Mouse (Mus musculus) midbrain, embryonic 16.5 days (tissue): ENCODE data around the gene Duoxa1. TPM values are rescaled to one million over a fixed set of nuclear protein-coding genes. Genes with fewer than 3 reads are reported as not detected.
"Not testable (repeated sequence)": the region's sequence is repeated elsewhere in the genome, so short reads cannot be mapped to it uniquely, and the experiment has no call there.

Source experiments
- ATAC-seq: fragments of 200-750 bp; cut with Nextera tagmentation; 2 replicates; pipeline ENCODE4 v1.8.0; 2017; ENCODE audit warnings: moderate TSS enrichment
- H3K27ac ChIP-seq: fragments of 300-500 bp; sonication (generic); 2 replicates; pipeline ENCODE4 v1.5.1; 2014; ENCODE audit warnings: mild to moderate bottlenecking, low read length, mixed read lengths
- H3K27me3 ChIP-seq: fragments of 300-500 bp; sonication (generic); 2 replicates; pipeline ENCODE4 v1.6.1; 2014; ENCODE audit warnings: low read depth, low read length, mixed read lengths; ENCODE audit not compliant: control insufficient read depth, insufficient read depth
- H3K36me3 ChIP-seq: fragments of 300-500 bp; sonication (generic); 2 replicates; pipeline ENCODE4 v1.6.1; 2014; ENCODE audit warnings: mild to moderate bottlenecking, low read length, moderate library complexity, mixed read lengths; ENCODE audit not compliant: control insufficient read depth, insufficient read depth
- H3K4me1 ChIP-seq: fragments of 300-500 bp; sonication (generic); 2 replicates; pipeline ENCODE4 v1.6.1; 2014; ENCODE audit warnings: mild to moderate bottlenecking, low read length, mixed read lengths; ENCODE audit not compliant: control insufficient read depth, insufficient read depth
- H3K4me2 ChIP-seq: fragments of 300-500 bp; sonication (generic); 2 replicates; pipeline ENCODE4 v1.6.1; 2014; ENCODE audit warnings: mild to moderate bottlenecking, low read length, mixed read lengths
- H3K4me3 ChIP-seq: fragments of 300-500 bp; sonication (generic); 2 replicates; pipeline ENCODE4 v1.5.1; 2014; ENCODE audit warnings: low read depth, mild to moderate bottlenecking, low read length, moderate library complexity, mixed read lengths
- H3K9ac ChIP-seq: fragments of 300-500 bp; sonication (generic); 2 replicates; pipeline ENCODE4 v1.6.1; 2014; ENCODE audit warnings: low read depth, low read length, mixed read lengths
- H3K9me3 ChIP-seq: fragments of 300-500 bp; sonication (generic); replicated peaks from 2 replicates; pipeline ENCODE4 v1.6.1; 2014; ENCODE audit warnings: mild to moderate bottlenecking, low read length, mixed read lengths; ENCODE audit not compliant: control insufficient read depth, poor library complexity, severe bottlenecking
- WGBS: fragments of 180-500 bp; shearing (Covaris S2); extraction: QIAGEN DNeasy Blood & Tissue Kit; methylation state at CpG from one replicate; pipeline ENCODE4 v1.1.7; 2014; 5-methylcytosine and 5-hydroxymethylcytosine counted together
- polyA plus RNA-seq: library from polyadenylated mRNA; unstranded; fragments of >200 nt; fragmentation: Nextera tagmentation; extraction: Ambion mirVana; gene quantifications from 2 replicates; pipeline ENCODE4 v1.2.1, GENCODE M21; 2015

Gene Duoxa1
- polyA plus RNA-seq, 1 experiment from 2014 or later, result 0.26 TPM

DNA sequence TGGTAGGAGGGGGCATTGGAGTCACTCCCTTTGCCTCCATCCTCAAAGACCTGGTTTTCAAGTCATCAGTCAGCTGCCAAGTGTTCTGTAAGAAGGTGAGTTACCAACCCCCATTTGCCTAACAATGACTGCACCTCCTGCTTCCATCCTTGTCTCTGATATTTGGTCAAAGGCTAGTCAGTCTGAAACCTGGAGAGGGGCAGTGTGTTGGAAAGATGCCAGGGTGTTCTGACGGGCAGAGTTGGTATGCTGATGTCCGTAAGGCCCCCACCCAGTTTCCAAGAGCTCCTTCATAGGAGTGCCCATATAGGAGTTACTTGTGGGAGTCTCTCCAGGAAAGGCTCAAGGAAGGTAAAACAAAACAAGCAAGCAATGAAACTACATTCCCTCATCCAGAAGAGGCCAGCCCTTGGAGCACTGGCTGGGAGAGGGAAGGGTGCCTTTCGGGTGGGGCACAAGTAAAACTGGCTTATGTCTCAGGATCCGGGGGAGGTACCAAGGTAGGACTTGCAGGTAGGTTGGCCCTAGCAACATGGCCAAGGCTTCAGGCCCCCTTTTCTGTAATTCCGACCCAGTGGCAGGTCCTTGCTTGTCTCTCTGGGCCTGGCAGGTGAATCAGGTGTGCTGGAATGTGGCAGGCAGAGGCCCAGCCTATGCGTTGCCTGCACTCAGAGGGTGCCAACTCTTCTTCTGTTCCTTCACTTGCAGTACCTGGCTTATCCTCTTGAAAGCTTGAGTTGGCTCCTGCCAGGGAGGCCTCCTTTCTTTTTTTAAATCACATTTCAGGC is 31.8 kb upstream of the Duoxa1 start:
- Histone ChIP-seq H3K4me2 (no peak overlapping the region), H3K9me3 (no peaks in the 10 kb centered on the region), H3K27me3 (no peaks in the 10 kb centered on the region), H3K9ac (no peak overlapping the region), H3K4me3 (no peak overlapping the region), H3K36me3 (no peaks in the 10 kb centered on the region), H3K27ac (no peak overlapping the region), H3K4me1 (peaks cover 18% of the 10 kb centered on the region)
- 84% methylated on average over 6 of the region's 6 CpGs for WGBS
- no peak for ATAC-seq

DNA sequence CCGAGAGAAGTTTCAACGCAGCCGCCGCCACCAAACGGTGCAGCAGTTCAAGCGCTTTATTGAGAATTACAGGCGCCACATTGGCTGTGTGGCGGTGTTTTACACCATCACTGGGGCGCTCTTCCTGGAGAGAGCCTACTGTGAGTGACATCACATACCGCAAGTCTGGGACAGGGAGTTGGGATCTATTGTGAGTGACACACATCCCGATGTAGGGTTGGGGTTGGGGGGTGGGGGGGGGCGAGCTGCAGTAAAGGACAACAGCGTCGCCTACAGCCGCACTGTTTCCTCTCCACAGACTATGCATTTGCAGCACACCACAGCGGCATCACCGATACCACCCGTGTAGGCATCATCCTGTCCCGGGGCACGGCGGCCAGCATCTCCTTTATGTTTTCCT is 23.8 kb upstream of the Duoxa1 start:
- Histone ChIP-seq H3K36me3 (no peaks in the 10 kb centered on the region), H3K9me3 (no peaks in the 10 kb centered on the region), H3K27me3 (no peaks in the 10 kb centered on the region), H3K27ac (no peak overlapping the region), H3K9ac (no peak overlapping the region), H3K4me1 (no peaks in the 10 kb centered on the region), H3K4me2 (peak overlapping the region; percentile 34), H3K4me3 (peak overlapping the region; percentile 15)
- 58% methylated on average over 20 of the region's 21 CpGs for WGBS
- no peak for ATAC-seq

DNA sequence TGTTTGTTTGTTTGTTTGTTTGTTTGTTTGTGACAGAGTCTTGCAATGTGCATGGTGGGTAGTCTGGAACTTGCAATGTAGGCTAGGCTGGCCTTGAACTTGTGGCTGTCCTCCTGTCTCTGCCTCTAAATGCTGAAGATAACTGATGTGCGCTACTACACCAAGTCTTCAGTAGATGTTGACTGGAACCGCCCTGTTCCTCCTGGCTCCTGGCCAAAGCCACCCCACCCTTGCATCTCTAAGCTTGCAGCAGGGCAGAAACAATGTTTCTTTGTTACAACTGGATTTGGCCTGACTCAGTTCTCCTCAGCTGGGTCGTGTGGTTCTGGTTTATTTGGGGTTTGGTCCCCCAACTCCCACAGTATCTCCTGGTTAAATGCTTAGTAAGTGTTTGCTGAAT is 20.6 kb upstream of the Duoxa1 start:
- no peak overlapping the region for H3K27ac ChIP-seq
- no peaks in the 10 kb centered on the region for H3K4me1 ChIP-seq
- ATAC-seq, result no peak
- no peaks in the 10 kb centered on the region for H3K36me3 ChIP-seq
- H3K27me3 ChIP-seq, result no peaks in the 10 kb centered on the region
- no peak overlapping the region for H3K4me3 ChIP-seq
- H3K4me2 ChIP-seq, result no peak overlapping the region
- no peaks in the 10 kb centered on the region for H3K9me3 ChIP-seq
- 76% methylated on average over 3 of the region's 3 CpGs for WGBS
- no peak overlapping the region for H3K9ac ChIP-seq

DNA sequence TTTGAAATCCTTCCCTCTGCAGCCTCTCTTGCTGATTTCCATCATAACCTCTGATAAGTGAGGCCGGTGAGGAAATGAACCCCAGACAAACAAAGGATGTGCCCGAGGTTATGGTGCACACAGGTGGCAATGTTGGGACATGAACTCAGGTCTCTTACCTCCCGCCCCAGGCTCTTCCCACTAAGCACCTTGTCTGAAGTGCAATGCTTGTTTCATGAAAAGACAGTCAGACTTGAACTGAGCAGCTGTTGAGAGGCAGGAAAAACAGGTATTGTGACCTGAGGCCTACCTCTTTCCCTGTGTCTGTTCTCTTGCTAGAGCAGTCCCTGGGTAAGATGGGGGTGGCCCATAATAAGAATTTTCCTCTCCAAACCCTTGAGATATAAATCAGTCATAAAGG is 18.7 kb upstream of the Duoxa1 start:
- WGBS, result 93% methylated on average over 3 of the region's 3 CpGs
- no peaks in the 10 kb centered on the region for H3K27me3 ChIP-seq
- no peak overlapping the region for H3K27ac ChIP-seq
- H3K9ac ChIP-seq, result no peak overlapping the region
- no peaks in the 10 kb centered on the region for H3K36me3 ChIP-seq
- H3K4me3 ChIP-seq, result no peak overlapping the region
- H3K4me2 ChIP-seq, result no peak overlapping the region
- no peaks in the 10 kb centered on the region for H3K4me1 ChIP-seq
- ATAC-seq, result no peak
- no peaks in the 10 kb centered on the region for H3K9me3 ChIP-seq

GRCm38 (mm10) chr2:122330317-122330716 is 16.8 kb upstream of the Duoxa1 start:
- H3K4me1 ChIP-seq, H3K9ac ChIP-seq, H3K9me3 ChIP-seq, H3K4me2 ChIP-seq, H3K27ac ChIP-seq, ATAC-seq, H3K36me3 ChIP-seq, H3K27me3 ChIP-seq, H3K4me3 ChIP-seq: not testable (repeated sequence)
- WGBS, result 90% methylated on average over 4 of the region's 6 CpGs

- no peak for ATAC-seq
- Histone ChIP-seq H3K9ac (no peak overlapping the region), H3K4me2 (no peak overlapping the region), H3K9me3 (no peaks in the 10 kb centered on the region), H3K27me3 (no peaks in the 10 kb centered on the region), H3K4me3 (no peak overlapping the region), H3K36me3 (no peaks in the 10 kb centered on the region), H3K27ac (no peak overlapping the region), H3K4me1 (no peaks in the 10 kb centered on the region)
- 69% methylated on average over 3 of the region's 3 CpGs for WGBS
Observed at GRCm38 (mm10) chr2:122327986-122328385, 14.5 kb upstream of the Duoxa1 start.

DNA sequence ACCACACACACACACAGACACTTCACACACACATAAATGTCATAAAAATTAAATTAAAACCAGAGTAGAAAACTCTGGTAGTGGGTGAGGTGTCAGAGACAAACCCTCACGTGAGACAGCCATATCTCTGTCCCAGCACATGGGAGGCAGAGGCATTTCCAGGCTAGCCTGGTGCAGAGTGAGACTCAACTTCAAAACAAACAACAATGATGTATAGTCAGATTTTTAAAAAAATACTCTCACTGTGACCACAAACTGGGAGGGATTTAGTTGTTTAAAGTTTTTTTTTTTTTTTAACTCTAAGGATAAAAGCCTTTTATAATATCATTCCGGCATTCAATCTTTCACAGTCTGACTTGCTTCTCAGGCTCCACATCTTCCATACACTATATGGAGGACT is 11.8 kb upstream of the Duoxa1 start:
- no peaks in the 10 kb centered on the region for H3K27me3 ChIP-seq
- no peak overlapping the region for H3K27ac ChIP-seq
- H3K4me2 ChIP-seq, result no peak overlapping the region
- H3K9ac ChIP-seq, result no peak overlapping the region
- WGBS, result 77% methylated on average over 2 of the region's 2 CpGs
- no peak for ATAC-seq
- H3K36me3 ChIP-seq, result no peaks in the 10 kb centered on the region
- H3K4me1 ChIP-seq, result no peaks in the 10 kb centered on the region
- no peaks in the 10 kb centered on the region for H3K9me3 ChIP-seq
- H3K4me3 ChIP-seq, result no peak overlapping the region

- no peaks in the 10 kb centered on the region for H3K36me3 ChIP-seq
- ATAC-seq, result no peak
- 80% methylated on average over 3 of the region's 3 CpGs for WGBS
- H3K27me3 ChIP-seq, result no peaks in the 10 kb centered on the region
- no peak overlapping the region for H3K4me3 ChIP-seq
- H3K9me3 ChIP-seq, result no peaks in the 10 kb centered on the region
- no peak overlapping the region for H3K9ac ChIP-seq
- no peak overlapping the region for H3K4me2 ChIP-seq
- no peaks in the 10 kb centered on the region for H3K4me1 ChIP-seq
- H3K27ac ChIP-seq, result no peak overlapping the region
Observed at GRCm38 (mm10) chr2:122324586-122324985, 11.1 kb upstream of the Duoxa1 start.

- Histone ChIP-seq H3K27me3 (no peaks in the 10 kb centered on the region), H3K36me3 (no peaks in the 10 kb centered on the region), H3K9ac (no peak overlapping the region), H3K4me3 (no peak overlapping the region), H3K27ac (no peak overlapping the region), H3K4me2 (no peak overlapping the region), H3K4me1 (no peaks in the 10 kb centered on the region), H3K9me3 (no peaks in the 10 kb centered on the region)
- ATAC-seq, result no peak
- 59% methylated on average over 3 of the region's 3 CpGs for WGBS
Observed at GRCm38 (mm10) chr2:122323960-122324359, 10.4 kb upstream of the Duoxa1 start.
